Mouse (Mus musculus): ENCODE data around the gene Sirt1. TPM values are rescaled to one million over a fixed set of nuclear protein-coding genes. Genes with fewer than 3 reads are reported as not detected.

The Sirt1 gene
- polyA plus RNA-seq, 1 experiment from 2014 or later = 4.7 TPM

DNA sequence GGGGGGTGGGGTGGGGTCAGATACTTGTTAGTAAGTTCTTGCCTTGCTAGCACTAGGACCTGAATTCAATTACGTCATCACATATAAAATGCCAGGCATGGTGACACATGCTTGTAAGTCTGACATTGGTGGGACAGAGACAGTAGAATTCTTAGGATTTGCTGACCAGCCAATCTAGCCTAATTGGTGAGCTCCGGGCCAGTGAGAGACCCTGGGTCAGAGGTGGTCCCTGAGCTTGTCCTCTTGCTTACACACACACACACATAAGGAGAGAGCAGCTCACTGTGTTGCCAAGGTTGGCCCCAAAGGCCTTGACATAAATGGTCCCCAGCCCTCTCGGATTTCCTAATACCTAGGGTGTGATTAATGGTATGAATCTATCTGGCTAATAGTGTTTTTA is 101.7 kb downstream of the Sirt1 start:
- no peak overlapping the region for H3K27ac ChIP-seq (replicated peaks)
- ATAC-seq (replicated peaks) = no peak
- no peaks in the 10 kb centered on the region for H3K4me1 ChIP-seq
- no peaks in the 10 kb centered on the region for H3K9me3 ChIP-seq
- no peaks in the 10 kb centered on the region for H3K27me3 ChIP-seq
- H3K4me2 ChIP-seq (replicated peaks) = no peak overlapping the region
- 96% methylated on average over 3 of the region's 3 CpGs for WGBS
- no peak overlapping the region for H3K4me3 ChIP-seq
- H3K36me3 ChIP-seq = peaks cover 40% of the 10 kb centered on the region
- no peak overlapping the region for H3K9ac ChIP-seq (replicated peaks)

DNA sequence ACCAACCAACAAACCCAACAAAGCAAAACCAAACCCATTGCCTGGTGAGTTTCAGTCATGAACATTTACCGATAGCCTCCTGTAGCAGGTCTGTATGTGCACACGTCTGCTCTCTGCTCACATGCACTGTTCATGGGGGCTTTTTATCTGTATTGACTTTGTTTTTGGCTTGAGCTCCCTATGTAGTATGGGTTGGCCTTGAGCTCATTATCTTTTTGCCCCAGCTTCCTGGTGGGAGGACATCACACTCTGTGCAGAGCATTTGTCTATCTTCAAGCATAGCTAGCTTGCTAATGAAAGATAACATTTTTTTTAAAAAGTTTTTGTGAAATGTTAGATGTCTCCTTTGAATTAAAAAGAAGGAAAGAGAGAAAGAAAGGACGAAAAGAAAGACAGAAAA is 104.5 kb downstream of the Sirt1 start:
- Histone ChIP-seq H3K4me2 (replicated peaks) (no peak overlapping the region), H3K9ac (replicated peaks) (no peak overlapping the region), H3K36me3 (peaks cover 41% of the 10 kb centered on the region), H3K27me3 (no peaks in the 10 kb centered on the region), H3K27ac (replicated peaks) (no peak overlapping the region), H3K4me3 (no peak overlapping the region), H3K9me3 (no peaks in the 10 kb centered on the region), H3K4me1 (no peaks in the 10 kb centered on the region)
- ATAC-seq (replicated peaks) = no peak
- 92% methylated on average over 3 of the region's 3 CpGs for WGBS

DNA sequence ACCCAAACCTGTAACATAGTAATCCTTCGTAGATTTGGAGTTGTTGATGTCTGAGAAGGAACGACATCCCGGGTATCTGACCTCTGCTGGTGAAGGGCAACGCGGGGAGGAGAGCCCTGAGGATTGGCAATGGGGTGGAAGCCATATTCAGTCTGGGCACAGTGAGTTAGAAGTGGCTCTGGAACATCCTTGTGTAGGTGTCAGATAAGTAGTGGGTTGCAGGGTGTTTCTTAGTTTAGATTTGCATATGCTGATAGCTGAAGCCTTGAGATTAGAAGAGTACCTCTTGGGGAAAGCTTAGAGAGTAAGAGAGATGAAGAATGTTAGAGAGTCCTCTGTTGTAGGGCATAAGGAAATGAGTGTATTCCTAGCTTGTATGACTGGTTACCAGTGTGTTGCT is 108.6 kb downstream of the Sirt1 start:
- Histone ChIP-seq H3K36me3 (peaks cover 37% of the 10 kb centered on the region), H3K4me1 (no peaks in the 10 kb centered on the region), H3K27ac (replicated peaks) (no peak overlapping the region), H3K9ac (replicated peaks) (no peak overlapping the region), H3K27me3 (no peaks in the 10 kb centered on the region), H3K4me2 (replicated peaks) (no peak overlapping the region), H3K4me3 (no peak overlapping the region), H3K9me3 (no peaks in the 10 kb centered on the region)
- no peak for ATAC-seq (replicated peaks)
- WGBS = 93% methylated on average over 5 of the region's 5 CpGs

DNA sequence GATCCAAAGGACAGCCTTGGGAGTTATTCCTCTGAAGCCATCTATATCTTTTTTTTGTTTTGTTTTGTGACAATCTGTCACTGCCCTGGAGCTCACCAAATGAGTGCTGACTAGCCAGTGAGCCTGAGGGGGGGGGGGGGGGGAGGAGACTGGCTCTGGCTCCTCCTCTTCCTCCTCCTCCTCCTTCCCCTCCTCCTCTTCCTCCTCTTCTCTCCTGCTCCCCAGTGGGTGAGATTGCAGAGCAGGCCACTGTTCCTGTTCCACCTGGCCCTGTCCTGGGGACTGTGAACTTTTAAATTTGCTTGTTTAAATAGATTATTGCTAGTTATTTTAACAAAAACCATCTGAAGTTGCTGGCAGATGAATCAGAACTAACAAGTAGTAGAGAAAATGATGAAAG is 109.1 kb downstream of the Sirt1 start:
- Histone ChIP-seq H3K9me3 (no peaks in the 10 kb centered on the region), H3K4me2 (replicated peaks) (no peak overlapping the region), H3K4me1 (no peaks in the 10 kb centered on the region), H3K9ac (replicated peaks) (no peak overlapping the region), H3K36me3 (peaks cover 37% of the 10 kb centered on the region), H3K27me3 (no peaks in the 10 kb centered on the region), H3K27ac (replicated peaks) (no peak overlapping the region), H3K4me3 (no peak overlapping the region)
- ATAC-seq (replicated peaks) = no peak

Other genes with a start within 250 kb of the Sirt1 start
- 0.15 and 0.17 TPM in 2 replicates for gene Mypn, start 177.8 kb downstream of the Sirt1 start, polyA plus RNA-seq (2015; fragmentation: Nextera tagmentation; extraction: Ambion mirVana)
- gene Herc4, start 137.9 kb downstream of the Sirt1 start, polyA plus RNA-seq (2015; fragmentation: Nextera tagmentation; extraction: Ambion mirVana) = 32.8 and 35.4 TPM in 2 replicates
- 7.2 and 9.0 TPM in 2 replicates for gene Dnajc12, start 739 bp upstream of the Sirt1 start, polyA plus RNA-seq (2015; fragmentation: Nextera tagmentation; extraction: Ambion mirVana)
- gene Gm7075, start 40.1 kb upstream of the Sirt1 start, polyA plus RNA-seq (2015; fragmentation: Nextera tagmentation; extraction: Ambion mirVana) = not detected in 2 replicates
- gene Ctnna3, start 48.4 kb upstream of the Sirt1 start, polyA plus RNA-seq (2015; fragmentation: Nextera tagmentation; extraction: Ambion mirVana) = 0.65 and 1.1 TPM in 2 replicates

Measured in forebrain, embryonic 15.5 days (tissue).